Mouse (Mus musculus): ENCODE data around the gene Tm7sf3. TPM values are rescaled to one million over a fixed set of nuclear protein-coding genes. Genes with fewer than 3 reads are reported as not detected.

The Tm7sf3 gene
- 31.9 and 32.3 TPM in 2 replicates for polyA plus RNA-seq (2015; fragmentation: Nextera tagmentation; extraction: Ambion mirVana)

DNA sequence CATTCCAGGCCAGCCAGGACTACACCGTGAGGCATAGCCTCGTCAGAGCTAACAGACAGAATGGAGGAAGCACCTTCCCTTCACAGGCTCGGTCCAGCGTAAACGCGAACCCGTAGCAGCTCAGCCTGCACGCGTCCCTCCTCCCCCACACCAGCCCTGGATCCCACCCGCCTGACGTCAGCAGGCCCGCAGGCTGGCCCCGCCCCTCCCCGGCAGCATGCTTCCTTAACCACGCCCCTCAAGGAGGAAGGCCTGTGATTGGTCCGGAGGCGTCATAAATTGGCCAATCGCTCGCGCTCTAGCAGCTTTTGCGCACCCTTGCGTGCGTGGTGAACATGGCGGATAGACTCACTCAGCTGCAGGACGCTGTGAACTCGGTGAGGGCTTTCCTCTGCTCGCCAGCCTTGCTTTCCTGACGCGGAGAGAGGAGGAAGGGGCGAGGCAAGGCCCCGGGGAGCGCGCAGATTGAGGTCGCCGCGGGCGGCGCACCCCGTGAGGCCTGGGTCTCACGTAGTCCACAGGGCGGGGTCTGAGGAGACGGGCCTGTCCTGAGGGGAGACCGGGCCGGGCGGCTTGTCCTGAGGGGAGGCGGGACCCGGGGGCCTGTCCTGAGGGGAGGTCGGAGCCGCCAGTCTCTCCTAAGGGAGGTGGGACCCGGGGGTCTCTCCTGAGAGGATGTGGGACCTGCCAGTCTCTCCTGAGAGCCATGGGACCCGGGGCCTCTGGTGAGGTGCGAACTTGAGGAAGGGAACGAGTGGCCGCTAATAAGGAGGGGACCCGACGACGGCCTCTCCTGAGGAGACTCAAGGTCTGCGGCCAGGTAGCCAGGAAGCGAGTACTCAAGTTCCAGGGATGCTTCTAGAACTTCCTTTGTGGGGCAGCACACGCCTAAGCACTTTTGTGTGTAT is at the start of gene Tm7sf3, which contains the start of gene Med21:
Tm7sf3 (minus strand) TSS at position 549 of the 908 bp plus-strand sequence.
Med21 (plus strand) TSS at position 272 of the 908 bp plus-strand sequence.
- peak; percentile 98 for ATAC-seq (ENCODE audit: insufficient read depth, low FRiP score)
- no peaks in the 10 kb centered on the region for H3K9me3 ChIP-seq (replicated peaks; ENCODE audit: control insufficient read depth, low read length)
- no peaks in the 10 kb centered on the region for H3K36me3 ChIP-seq (ENCODE audit: control insufficient read depth, insufficient read depth, low read length)
- H3K9ac ChIP-seq (ENCODE audit: low read length), result peak within 1 kb of the TSS; percentile 96
- peaks cover 8% of the 10 kb centered on the region for H3K4me1 ChIP-seq (ENCODE audit: control insufficient read depth, insufficient read depth, low read length)
- under 1% methylated on average over 60 of the region's 60 CpGs for WGBS
- peak within 1 kb of the TSS; percentile 78 for H3K4me2 ChIP-seq (ENCODE audit: low read depth, low read length)
- H3K27me3 ChIP-seq (ENCODE audit: control insufficient read depth, insufficient read depth, low read length), result 0 out of 2 replicates have a peak, but pooled peaks cover 6% of the 10 kb centered on the region
- peak within 1 kb of the TSS; percentile 92 for H3K27ac ChIP-seq (ENCODE audit: low read length)
- peak within 1 kb of the TSS; percentile 83 for H3K4me3 ChIP-seq (replicated peaks; ENCODE audit: low read length)

DNA sequence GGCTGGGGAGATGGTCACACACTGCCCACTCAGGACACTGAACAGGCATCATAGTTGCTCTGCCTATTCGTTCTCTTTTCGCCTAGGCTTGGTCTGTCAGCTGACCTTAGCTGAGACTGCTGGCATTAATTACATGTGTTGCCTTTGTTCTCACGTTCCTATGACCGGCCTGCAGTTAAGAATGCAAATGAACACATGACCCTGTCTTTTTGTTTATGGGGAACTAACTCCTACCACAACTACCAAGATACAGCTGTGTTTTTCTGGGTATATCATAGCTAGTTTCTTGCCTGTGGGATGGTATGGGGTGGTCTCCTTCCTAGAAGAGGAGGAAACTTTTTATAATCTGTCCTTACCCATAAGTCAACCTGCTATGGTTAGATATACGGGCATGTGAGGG is 46.2 kb upstream of the Tm7sf3 start:
- Histone ChIP-seq H3K27ac (ENCODE audit: low read length) (no peak overlapping the region), H3K27me3 (ENCODE audit: control insufficient read depth, insufficient read depth, low read length) (no peaks in the 10 kb centered on the region), H3K4me1 (ENCODE audit: control insufficient read depth, insufficient read depth, low read length) (peaks cover 4% of the 10 kb centered on the region; the same call in 1 of the 2 replicates), H3K9me3 (replicated peaks; ENCODE audit: control insufficient read depth, low read length) (0 out of 2 replicates have a peak, but pooled peaks cover 2% of the 10 kb centered on the region), H3K36me3 (ENCODE audit: control insufficient read depth, insufficient read depth, low read length) (no peaks in the 10 kb centered on the region), H3K9ac (ENCODE audit: low read length) (no peak overlapping the region), H3K4me2 (ENCODE audit: low read depth, low read length) (no peak overlapping the region), H3K4me3 (replicated peaks; ENCODE audit: low read length) (no peak overlapping the region)
- no peak for ATAC-seq (ENCODE audit: insufficient read depth, low FRiP score)
- 89% methylated on average over 5 of the region's 5 CpGs for WGBS

DNA sequence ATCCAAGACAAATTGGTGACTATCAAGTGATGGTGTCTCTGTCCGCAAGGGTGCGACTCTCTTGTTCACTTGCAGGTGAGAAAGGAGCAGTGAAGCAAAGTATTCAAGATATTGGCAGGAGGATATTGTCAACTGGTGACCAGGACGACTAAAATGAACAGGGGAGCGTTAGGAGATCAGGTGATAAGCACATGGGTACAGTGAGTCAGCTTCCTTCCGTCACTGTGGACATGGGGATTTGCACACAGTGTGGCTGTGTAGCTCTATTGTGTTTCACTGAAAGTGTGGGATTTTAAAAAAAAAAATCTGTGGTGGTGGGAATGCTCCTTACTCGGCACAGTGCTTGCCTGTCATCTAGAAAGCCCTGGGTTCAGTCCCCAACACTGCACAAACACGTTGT is 45.4 kb upstream of the Tm7sf3 start:
- WGBS, result 83% methylated on average over 7 of the region's 7 CpGs

DNA sequence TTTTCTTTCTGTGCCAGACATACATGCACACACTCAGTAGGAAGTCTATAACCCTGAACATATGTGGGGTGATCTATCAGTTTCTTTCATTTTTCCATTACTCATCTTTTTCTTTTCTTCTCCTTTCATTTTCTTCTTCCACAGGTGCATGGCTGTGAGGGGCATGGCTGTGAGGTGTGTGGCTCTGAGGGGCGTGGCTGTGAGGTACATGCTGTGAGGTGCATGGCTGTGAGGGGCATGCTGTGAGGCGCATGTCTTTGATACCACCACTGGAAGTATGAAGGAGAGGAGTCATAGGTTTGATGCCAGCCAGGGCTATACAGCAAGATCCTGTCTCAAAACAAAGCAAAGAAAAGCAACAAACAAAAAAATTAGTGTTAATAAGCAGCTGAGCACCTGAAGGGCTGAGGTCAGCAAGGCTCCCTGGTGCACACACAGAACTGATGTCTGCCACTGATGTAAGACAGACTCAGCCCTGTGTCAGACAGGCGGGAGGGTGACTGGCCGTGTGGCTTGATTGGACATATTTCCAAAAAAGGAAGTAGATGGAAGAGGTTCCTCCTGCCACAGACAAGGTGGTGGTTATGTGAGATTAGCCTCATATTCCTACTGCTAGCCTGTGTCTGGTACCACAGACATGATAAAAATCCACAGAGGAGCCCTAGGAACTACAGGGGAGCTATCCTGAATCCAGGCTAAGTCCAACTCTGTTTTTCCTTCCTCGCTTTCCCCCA is 44.0 kb upstream of the Tm7sf3 start:
- Histone ChIP-seq H3K9me3 (replicated peaks; ENCODE audit: control insufficient read depth, low read length) (0 out of 2 replicates have a peak, but pooled peaks cover 2% of the 10 kb centered on the region), H3K4me1 (ENCODE audit: control insufficient read depth, insufficient read depth, low read length) (peaks cover 4% of the 10 kb centered on the region; the same call in 1 of the 2 replicates), H3K27me3 (ENCODE audit: control insufficient read depth, insufficient read depth, low read length) (no peaks in the 10 kb centered on the region), H3K9ac (ENCODE audit: low read length) (no peak overlapping the region; the same call in 1 of the 2 replicates), H3K4me3 (replicated peaks; ENCODE audit: low read length) (no peak overlapping the region), H3K36me3 (ENCODE audit: control insufficient read depth, insufficient read depth, low read length) (no peaks in the 10 kb centered on the region), H3K27ac (ENCODE audit: low read length) (no peak overlapping the region), H3K4me2 (ENCODE audit: low read depth, low read length) (peak overlapping the region; percentile 14; the same call in 1 of the 2 replicates)
- WGBS, result 58% methylated on average over 5 of the region's 5 CpGs
- ATAC-seq (ENCODE audit: insufficient read depth, low FRiP score), result peak; percentile 68; the same call in 1 of the 2 replicates

More for the DNA sequence above, 45.4 kb upstream of the Tm7sf3 start:
- H3K4me1 ChIP-seq (ENCODE audit: control insufficient read depth, insufficient read depth, low read length), result peaks cover 4% of the 10 kb centered on the region; the same call in 1 of the 2 replicates
- H3K27me3 ChIP-seq (ENCODE audit: control insufficient read depth, insufficient read depth, low read length), result no peaks in the 10 kb centered on the region
- H3K4me2 ChIP-seq (ENCODE audit: low read depth, low read length), result no peak overlapping the region
- no peak for ATAC-seq (ENCODE audit: insufficient read depth, low FRiP score)
- no peak overlapping the region for H3K27ac ChIP-seq (ENCODE audit: low read length)
- H3K36me3 ChIP-seq (ENCODE audit: control insufficient read depth, insufficient read depth, low read length), result no peaks in the 10 kb centered on the region
- H3K4me3 ChIP-seq (replicated peaks; ENCODE audit: low read length), result no peak overlapping the region
- H3K9me3 ChIP-seq (replicated peaks; ENCODE audit: control insufficient read depth, low read length), result 0 out of 2 replicates have a peak, but pooled peaks cover 2% of the 10 kb centered on the region
- no peak overlapping the region for H3K9ac ChIP-seq (ENCODE audit: low read length)

DNA sequence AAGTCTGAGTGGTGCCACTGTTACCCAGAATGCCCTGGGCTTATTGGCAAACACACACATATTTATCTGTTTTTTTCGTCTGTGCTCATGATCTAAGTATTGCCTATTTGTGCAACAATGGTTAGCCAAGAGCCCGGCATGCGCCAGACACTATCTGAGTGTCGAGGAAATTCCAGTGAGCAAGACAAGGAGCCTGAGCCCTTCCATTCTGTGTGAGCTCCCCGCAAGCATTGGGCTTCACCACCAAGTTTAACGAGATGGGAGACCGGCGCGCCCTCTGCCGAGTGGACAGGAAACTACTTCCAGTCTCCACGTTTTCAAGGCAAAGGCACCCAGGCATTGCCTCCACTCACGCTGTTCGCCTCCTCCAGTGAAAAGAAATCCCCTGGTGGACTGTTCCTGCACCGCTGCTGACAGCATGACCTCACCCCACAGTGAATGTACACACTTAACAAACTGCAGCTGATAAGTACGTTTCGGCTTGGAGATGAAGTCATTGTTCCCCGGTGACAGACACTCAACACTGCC is 43.2 kb upstream of the Tm7sf3 start:
- no peak overlapping the region for H3K27ac ChIP-seq (ENCODE audit: low read length)
- no peak overlapping the region for H3K9ac ChIP-seq (ENCODE audit: low read length)
- ATAC-seq (ENCODE audit: insufficient read depth, low FRiP score), result peak; percentile 80
- H3K9me3 ChIP-seq (replicated peaks; ENCODE audit: control insufficient read depth, low read length), result 0 out of 2 replicates have a peak, but pooled peaks cover 2% of the 10 kb centered on the region
- peak overlapping the region; percentile 14 for H3K4me2 ChIP-seq (ENCODE audit: low read depth, low read length)
- no peaks in the 10 kb centered on the region for H3K36me3 ChIP-seq (ENCODE audit: control insufficient read depth, insufficient read depth, low read length)
- 61% methylated on average over 17 of the region's 17 CpGs for WGBS
- H3K27me3 ChIP-seq (ENCODE audit: control insufficient read depth, insufficient read depth, low read length), result no peaks in the 10 kb centered on the region
- peaks cover 4% of the 10 kb centered on the region; the same call in 1 of the 2 replicates for H3K4me1 ChIP-seq (ENCODE audit: control insufficient read depth, insufficient read depth, low read length)
- no peak overlapping the region for H3K4me3 ChIP-seq (replicated peaks; ENCODE audit: low read length)

DNA sequence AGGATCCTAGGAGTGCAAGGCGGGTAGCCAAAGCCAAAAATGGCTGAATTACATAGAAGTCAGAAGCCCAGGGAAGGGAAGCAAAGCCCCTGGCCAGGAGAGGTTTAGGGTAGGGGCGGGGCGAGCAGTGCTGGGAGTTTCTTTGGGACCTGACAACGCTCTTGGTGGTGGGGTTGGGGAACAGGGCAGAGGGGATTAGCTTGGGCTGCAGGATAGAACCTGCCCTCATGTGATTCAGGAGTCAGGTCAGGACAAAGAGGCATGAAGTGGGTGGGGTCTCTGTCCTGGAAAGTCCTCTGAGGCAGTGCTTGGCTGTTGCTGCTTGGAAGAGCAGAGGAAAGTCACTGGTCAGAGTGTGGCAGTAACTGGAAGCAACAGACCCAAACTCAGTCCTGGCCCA is 41.3 kb upstream of the Tm7sf3 start:
- peaks cover 4% of the 10 kb centered on the region; the same call in 1 of the 2 replicates for H3K4me1 ChIP-seq (ENCODE audit: control insufficient read depth, insufficient read depth, low read length)
- H3K36me3 ChIP-seq (ENCODE audit: control insufficient read depth, insufficient read depth, low read length), result no peaks in the 10 kb centered on the region
- H3K27me3 ChIP-seq (ENCODE audit: control insufficient read depth, insufficient read depth, low read length), result no peaks in the 10 kb centered on the region
- 71% methylated on average over 4 of the region's 4 CpGs for WGBS
- 0 out of 2 replicates have a peak, but pooled peaks cover 3% of the 10 kb centered on the region for H3K9me3 ChIP-seq (replicated peaks; ENCODE audit: control insufficient read depth, low read length)
- no peak overlapping the region for H3K4me3 ChIP-seq (replicated peaks; ENCODE audit: low read length)
- no peak for ATAC-seq (ENCODE audit: insufficient read depth, low FRiP score)
- no peak overlapping the region for H3K27ac ChIP-seq (ENCODE audit: low read length)
- no peak overlapping the region for H3K4me2 ChIP-seq (ENCODE audit: low read depth, low read length)
- H3K9ac ChIP-seq (ENCODE audit: low read length), result no peak overlapping the region

DNA sequence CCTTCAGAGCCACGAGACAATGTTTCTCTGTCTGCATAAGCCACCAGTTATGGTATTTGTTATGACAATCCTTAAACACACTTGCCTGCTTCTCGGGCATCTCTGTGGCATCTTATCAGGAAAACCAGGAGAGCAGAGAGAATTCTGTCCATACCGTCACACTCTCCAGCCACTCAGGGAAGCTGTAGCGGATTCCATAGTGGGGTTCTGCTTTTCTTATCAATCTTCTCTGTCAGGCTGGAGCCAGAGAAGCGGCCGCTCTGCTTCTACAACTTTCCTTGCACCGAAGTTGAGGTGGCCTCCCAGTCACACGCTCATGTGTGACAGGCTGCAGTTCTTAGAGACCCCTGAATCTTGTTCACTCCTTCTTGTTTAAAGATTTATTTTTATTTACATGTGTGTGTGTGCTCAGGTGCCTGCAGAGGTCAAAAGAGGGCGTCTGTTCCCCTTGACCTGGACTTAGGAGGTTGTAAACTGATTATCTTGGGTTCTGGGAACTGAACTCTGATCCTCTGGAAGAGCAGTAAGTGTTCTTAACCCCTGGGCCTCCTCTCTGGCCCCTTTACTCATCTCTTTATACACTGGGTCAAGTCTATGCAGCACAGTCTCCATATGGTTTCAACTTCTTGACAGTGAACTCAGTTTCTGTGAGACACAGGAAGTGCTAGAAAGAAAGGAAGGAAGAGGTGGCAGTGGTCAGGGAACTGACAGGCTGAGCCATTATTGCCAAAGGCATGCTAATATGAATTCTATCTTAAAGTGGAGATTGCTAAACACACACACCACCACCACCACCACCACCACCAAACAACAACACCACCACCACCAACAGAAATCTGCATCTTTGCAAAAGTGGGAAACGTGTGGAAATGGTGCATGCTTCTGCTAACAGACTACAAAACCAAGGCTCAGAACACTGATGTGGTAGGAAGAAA is 35.8 kb upstream of the Tm7sf3 start:
- H3K27me3 ChIP-seq (ENCODE audit: control insufficient read depth, insufficient read depth, low read length), result 0 out of 2 replicates have a peak, but pooled peaks cover 2% of the 10 kb centered on the region
- no peak overlapping the region for H3K9ac ChIP-seq (ENCODE audit: low read length)
- no peaks in the 10 kb centered on the region for H3K36me3 ChIP-seq (ENCODE audit: control insufficient read depth, insufficient read depth, low read length)
- H3K4me3 ChIP-seq (replicated peaks; ENCODE audit: low read length), result no peak overlapping the region
- no peak for ATAC-seq (ENCODE audit: insufficient read depth, low FRiP score)
- no peak overlapping the region for H3K4me2 ChIP-seq (ENCODE audit: low read depth, low read length)
- H3K4me1 ChIP-seq (ENCODE audit: control insufficient read depth, insufficient read depth, low read length), result no peaks in the 10 kb centered on the region
- 37% methylated on average over 10 of the region's 10 CpGs for WGBS
- no peak overlapping the region for H3K27ac ChIP-seq (ENCODE audit: low read length)
- 0 out of 2 replicates have a peak, but pooled peaks cover 3% of the 10 kb centered on the region for H3K9me3 ChIP-seq (replicated peaks; ENCODE audit: control insufficient read depth, low read length)

DNA sequence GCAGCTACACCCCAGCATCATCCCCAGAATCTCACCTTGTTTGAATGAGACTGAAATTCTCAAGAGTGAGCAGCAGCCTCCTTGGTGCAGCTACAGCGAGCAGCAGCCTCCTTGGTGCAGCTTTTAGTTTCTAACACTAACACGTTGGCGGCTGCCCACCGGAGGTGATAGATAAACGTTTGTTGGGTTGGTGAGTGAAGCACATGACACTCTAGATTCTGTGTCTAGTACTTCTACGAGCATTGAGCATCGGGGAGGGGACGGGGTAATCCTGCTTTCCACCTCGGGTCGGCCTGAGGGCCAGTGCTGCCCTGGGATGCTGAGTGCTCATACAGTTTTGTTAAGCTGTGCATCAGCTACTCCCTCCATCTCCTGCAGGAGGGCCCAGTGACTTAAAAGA is 34.3 kb upstream of the Tm7sf3 start:
- H3K4me3 ChIP-seq (replicated peaks; ENCODE audit: low read length), result no peak overlapping the region
- no peak overlapping the region for H3K9ac ChIP-seq (ENCODE audit: low read length)
- H3K9me3 ChIP-seq (replicated peaks; ENCODE audit: control insufficient read depth, low read length), result 0 out of 2 replicates have a peak, but pooled peaks cover 3% of the 10 kb centered on the region
- 0 out of 2 replicates have a peak, but pooled peaks cover 2% of the 10 kb centered on the region for H3K27me3 ChIP-seq (ENCODE audit: control insufficient read depth, insufficient read depth, low read length)
- no peaks in the 10 kb centered on the region for H3K36me3 ChIP-seq (ENCODE audit: control insufficient read depth, insufficient read depth, low read length)
- H3K27ac ChIP-seq (ENCODE audit: low read length), result no peak overlapping the region
- H3K4me2 ChIP-seq (ENCODE audit: low read depth, low read length), result no peak overlapping the region
- ATAC-seq (ENCODE audit: insufficient read depth, low FRiP score), result no peak
- H3K4me1 ChIP-seq (ENCODE audit: control insufficient read depth, insufficient read depth, low read length), result no peaks in the 10 kb centered on the region
- WGBS, result 68% methylated on average over 10 of the region's 10 CpGs
